Mouse (Mus musculus) lung, adult 2 months (tissue): ENCODE data around the gene Epb41l4b.

ENCODE experiments used
- CTCF ChIP-seq: fragments of 200-500 bp; IDR thresholded peaks from 2 replicates; pipeline ENCODE4 v1.5.1; 2011; ENCODE audit warnings: mild to moderate bottlenecking, low read length, control low read depth; ENCODE audit not compliant: insufficient read depth
- POLR2A ChIP-seq: fragments of 200-500 bp; IDR thresholded peaks from 2 replicates; pipeline ENCODE4 v1.6.1; 2011; ENCODE audit warnings: low read depth, mild to moderate bottlenecking, control low read depth, low read length, borderline replicate concordance; ENCODE audit errors: extremely low read depth

- no peak for TF ChIP-seq CTCF
- TF ChIP-seq POLR2A = no peak
These were observed 85.6 kb downstream of the Epb41l4b start for GRCm38 (mm10) chr4:57057637-57058036.
